Mouse (Mus musculus) gastrocnemius, postnatal 10 days (tissue): ENCODE results near the gene Hemgn. TPM values are rescaled to one million over a fixed set of nuclear protein-coding genes. Genes with fewer than 3 reads are reported as not detected.

Experiments
- DNase-seq: peaks from one replicate; pipeline ENCODE4 v3.0.0; 2021; ENCODE audit warnings: mixed read lengths
- total RNA-seq, 2 experiments: library from RNA; stranded (reverse); gene quantifications; 2 replicates each; pipeline ENCODE4 v1.2.3; 2021

Hemgn gene
- total RNA-seq, 2 experiments from 2014 or later: 1.7 TPM; not detected in 1

- no peak for DNase-seq
Measured at GRCm38 (mm10) chr4:46412113-46412512, 1.2 kb downstream of the Hemgn start.

- DNase-seq: no peak
Measured at GRCm38 (mm10) chr4:46411489-46411888, 1.8 kb downstream of the Hemgn start.

GRCm38 (mm10) chr4:46410677-46411076, 2.6 kb downstream of the Hemgn start:
- DNase-seq: no peak

GRCm38 (mm10) chr4:46406966-46407703, 6.2 kb downstream of the Hemgn start:
- no peak for DNase-seq

GRCm38 (mm10) chr4:46404042-46404795, 9.1 kb downstream of the Hemgn start:
- DNase-seq: no peak

- DNase-seq: no peak
Measured at GRCm38 (mm10) chr4:46398839-46399238, 14.5 kb downstream of the Hemgn start.

GRCm38 (mm10) chr4:46395736-46396135, 17.6 kb downstream of the Hemgn start:
- DNase-seq: no peak

- DNase-seq: no peak
Measured at GRCm38 (mm10) chr4:46394388-46394787, 18.9 kb downstream of the Hemgn start.

GRCm38 (mm10) chr4:46390390-46390970, 22.8 kb downstream of the Hemgn start:
- DNase-seq: peak; percentile 76

GRCm38 (mm10) chr4:46389612-46390341, 23.5 kb downstream of the Hemgn start:
- no peak for DNase-seq

GRCm38 (mm10) chr4:46389013-46389611, 24.2 kb downstream of the Hemgn start, which contains the start of gene Trmo:
Gene Trmo (minus strand): TSS chr4:46389437.
- peak; percentile 96 for DNase-seq

- DNase-seq: no peak
Measured at GRCm38 (mm10) chr4:46388556-46388955, 24.8 kb downstream of the Hemgn start.

GRCm38 (mm10) chr4:46374869-46375368, 38.4 kb downstream of the Hemgn start:
- peak; percentile 78 for DNase-seq

GRCm38 (mm10) chr4:46374455-46374854, 38.9 kb downstream of the Hemgn start:
- DNase-seq: no peak

- peak; percentile 76 for DNase-seq
Measured at GRCm38 (mm10) chr4:46371030-46371429, 42.3 kb downstream of the Hemgn start.

- DNase-seq: no peak
Measured at GRCm38 (mm10) chr4:46370406-46370805, 42.9 kb downstream of the Hemgn start.

GRCm38 (mm10) chr4:46369070-46369469, 44.2 kb downstream of the Hemgn start:
- DNase-seq: no peak

- no peak for DNase-seq
Measured at GRCm38 (mm10) chr4:46367487-46367959, 45.8 kb downstream of the Hemgn start.

GRCm38 (mm10) chr4:46364360-46364759, 48.9 kb downstream of the Hemgn start:
- DNase-seq: no peak

- no peak for DNase-seq
Measured at GRCm38 (mm10) chr4:46361258-46361657, 52.0 kb downstream of the Hemgn start.

GRCm38 (mm10) chr4:46359539-46360253, 53.6 kb downstream of the Hemgn start:
- DNase-seq: no peak
